Mouse (Mus musculus) testis, adult 2 months (tissue): ENCODE data around the gene Fam20c. TPM values are rescaled to one million over a fixed set of nuclear protein-coding genes. Genes with fewer than 3 reads are reported as not detected.

Source experiments
- H3K27ac ChIP-seq: fragments of 200-500 bp; 2 replicates; pipeline ENCODE4 v1.5.1; 2012; ENCODE audit warnings: low read depth, low read length; ENCODE audit not compliant: control insufficient read depth, insufficient read depth
- H3K27me3 ChIP-seq: fragments of 200-500 bp; 2 replicates; pipeline ENCODE4 v1.6.1; 2012; ENCODE audit warnings: mild to moderate bottlenecking, low read length, moderate library complexity; ENCODE audit not compliant: control insufficient read depth, insufficient read depth
- H3K36me3 ChIP-seq: fragments of 200-500 bp; 2 replicates; pipeline ENCODE4 v1.6.1; 2012; ENCODE audit warnings: mild to moderate bottlenecking, low read length; ENCODE audit not compliant: control insufficient read depth, insufficient read depth
- H3K4me1 ChIP-seq: fragments of 200-500 bp; 2 replicates; pipeline ENCODE4 v1.6.1; 2012; ENCODE audit warnings: low read length; ENCODE audit not compliant: control insufficient read depth, insufficient read depth
- H3K4me3 ChIP-seq: fragments of 200-500 bp; 2 replicates; pipeline ENCODE4 v1.5.1; 2012; ENCODE audit warnings: low read depth, mild to moderate bottlenecking, low read length, moderate library complexity, mixed read lengths; ENCODE audit not compliant: control insufficient read depth
- CTCF ChIP-seq: fragments of 200-500 bp; IDR thresholded peaks from 2 replicates; pipeline ENCODE4 v1.5.1; 2012; ENCODE audit warnings: low read depth, mild to moderate bottlenecking, inconsistent platforms, low read length, moderate library complexity; ENCODE audit not compliant: control insufficient read depth, insufficient read depth, insufficient replicate concordance
- POLR2A ChIP-seq: fragments of 200-500 bp; IDR thresholded peaks from 2 replicates; pipeline ENCODE4 v1.6.1; 2012; ENCODE audit warnings: low read depth, mild to moderate bottlenecking, inconsistent platforms, low read length, moderate library complexity; ENCODE audit not compliant: control insufficient read depth
- polyA plus RNA-seq: library from polyadenylated mRNA; depleted of rRNA; stranded (reverse); fragments of >200 nt; gene quantifications from 2 replicates; pipeline ENCODE4 v1.2.3, GENCODE M21; 2012

The Fam20c gene
- polyA plus RNA-seq, 1 experiment = 1.4 TPM

DNA sequence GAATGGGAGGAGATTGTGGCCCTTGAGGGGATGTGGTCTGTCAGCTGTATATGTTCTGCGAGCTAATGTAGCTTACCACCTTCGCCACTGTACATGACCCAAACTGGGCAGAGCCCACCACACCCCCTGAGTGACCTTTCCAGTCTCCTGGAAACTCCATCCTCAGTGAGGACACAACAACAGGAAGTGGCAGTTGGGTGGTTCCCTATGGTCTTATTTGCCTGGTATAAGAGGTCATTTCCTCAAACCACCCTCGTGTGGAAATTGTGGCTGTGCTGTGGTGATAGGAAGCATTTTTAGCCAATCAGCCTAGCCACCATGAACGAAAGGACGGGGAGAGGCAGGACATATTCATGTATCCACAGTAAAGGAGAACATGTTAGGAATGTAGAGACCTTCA, 23.5 kb upstream of the Fam20c start:
- no peaks in the 10 kb centered on the region for H3K36me3 ChIP-seq
- H3K4me1 ChIP-seq = no peaks in the 10 kb centered on the region; the same call in 1 of the 2 replicates
- TF ChIP-seq POLR2A = no peak
- TF ChIP-seq CTCF = no peak
- no peaks in the 10 kb centered on the region for H3K27me3 ChIP-seq
- H3K27ac ChIP-seq = no peak overlapping the region
- no peak overlapping the region for H3K4me3 ChIP-seq

- no peaks in the 10 kb centered on the region; the same call in 1 of the 2 replicates for H3K4me1 ChIP-seq
- no peak overlapping the region for H3K27ac ChIP-seq
- no peak for TF ChIP-seq POLR2A
- TF ChIP-seq CTCF = no peak
- no peaks in the 10 kb centered on the region for H3K27me3 ChIP-seq
- H3K4me3 ChIP-seq = no peak overlapping the region
- no peaks in the 10 kb centered on the region for H3K36me3 ChIP-seq
Observed at GRCm38 (mm10) chr5:138733317-138733899, 20.9 kb upstream of the Fam20c start.

DNA sequence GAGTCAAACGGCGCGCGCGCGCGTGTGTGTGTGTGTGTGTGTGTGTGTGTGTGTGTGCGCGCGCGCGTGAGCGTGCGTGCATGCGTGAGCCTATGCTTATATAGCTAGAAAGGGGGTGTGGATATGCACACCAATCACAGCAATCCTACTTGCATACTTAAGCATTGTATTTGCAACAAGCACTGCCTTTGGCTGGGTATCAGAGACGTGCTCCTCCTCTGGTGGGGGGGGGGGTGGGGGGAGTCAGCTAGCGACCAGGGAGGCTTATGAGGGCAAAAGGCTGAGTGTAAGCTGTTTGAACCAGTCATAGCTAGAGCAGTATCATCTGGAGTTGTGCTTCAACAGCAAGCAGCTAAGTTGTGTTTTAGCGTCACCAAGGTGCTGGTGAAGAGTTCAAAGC, 20.3 kb upstream of the Fam20c start:
- Histone ChIP-seq H3K4me1 (no peaks in the 10 kb centered on the region; the same call in 1 of the 2 replicates), H3K27me3 (no peaks in the 10 kb centered on the region), H3K27ac (no peak overlapping the region), H3K4me3 (no peak overlapping the region), H3K36me3 (no peaks in the 10 kb centered on the region)
- TF ChIP-seq POLR2A (no peak), CTCF (no peak)

DNA sequence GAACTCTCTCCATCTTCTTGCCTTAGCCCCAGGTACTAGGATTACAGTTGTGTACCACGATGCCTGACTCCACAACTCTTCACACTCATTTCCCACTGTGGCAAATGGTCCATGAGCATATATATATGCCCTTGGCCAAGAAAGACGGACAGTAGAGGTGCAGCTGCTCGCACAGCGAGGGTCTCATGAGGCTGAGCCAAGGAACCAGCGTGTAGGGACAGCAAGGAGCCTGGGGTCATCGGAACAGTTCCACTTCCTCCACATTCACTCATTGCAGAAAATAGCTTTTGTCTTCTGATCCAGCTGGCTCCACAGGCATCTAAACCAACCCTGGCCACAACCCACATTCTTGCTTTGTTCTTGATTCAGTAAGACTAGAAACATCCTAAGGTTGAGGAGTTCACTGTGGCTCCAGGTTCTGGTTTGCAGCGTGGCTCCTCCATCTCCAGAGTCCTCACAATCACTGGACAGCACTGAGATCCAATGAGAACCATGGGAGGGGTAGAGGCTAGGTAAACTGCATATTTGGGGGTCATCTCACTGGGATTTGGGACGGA, 19.0 kb upstream of the Fam20c start:
- Histone ChIP-seq H3K36me3 (no peaks in the 10 kb centered on the region), H3K4me3 (no peak overlapping the region), H3K4me1 (no peaks in the 10 kb centered on the region; the same call in 1 of the 2 replicates), H3K27me3 (no peaks in the 10 kb centered on the region), H3K27ac (no peak overlapping the region)
- TF ChIP-seq POLR2A (no peak), CTCF (no peak)

- no peaks in the 10 kb centered on the region for H3K36me3 ChIP-seq
- no peaks in the 10 kb centered on the region for H3K4me1 ChIP-seq
- H3K27ac ChIP-seq = no peak overlapping the region
- no peak for TF ChIP-seq POLR2A
- no peak for TF ChIP-seq CTCF
- H3K27me3 ChIP-seq = no peaks in the 10 kb centered on the region
- no peak overlapping the region for H3K4me3 ChIP-seq
Observed at GRCm38 (mm10) chr5:138740150-138740549, 14.2 kb upstream of the Fam20c start.

GRCm38 (mm10) chr5:138741516-138741915, 12.8 kb upstream of the Fam20c start:
- no peak overlapping the region for H3K4me3 ChIP-seq
- H3K27ac ChIP-seq = no peak overlapping the region
- H3K4me1 ChIP-seq = no peaks in the 10 kb centered on the region
- no peaks in the 10 kb centered on the region for H3K36me3 ChIP-seq
- H3K27me3 ChIP-seq = no peaks in the 10 kb centered on the region
- no peak for TF ChIP-seq POLR2A
- TF ChIP-seq CTCF = no peak

DNA sequence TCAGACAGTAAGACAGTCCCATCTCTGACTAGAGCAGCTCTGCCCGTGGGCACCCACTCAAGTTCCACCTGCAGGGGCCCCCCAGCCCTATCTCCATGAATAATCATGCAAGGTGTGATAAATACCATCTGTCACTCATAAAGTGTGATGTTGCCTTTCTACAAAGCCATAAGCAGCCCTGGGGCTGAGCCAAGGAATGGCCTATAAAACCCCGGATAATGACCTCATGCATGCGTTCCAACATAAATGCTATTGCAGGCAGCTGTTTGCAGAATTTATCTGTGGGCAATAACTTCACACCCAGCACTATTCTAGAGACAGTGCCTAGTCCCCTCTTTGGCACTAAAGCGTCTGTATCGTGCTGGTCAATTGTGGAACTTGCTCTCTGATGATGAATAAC, 12.0 kb upstream of the Fam20c start:
- no peak overlapping the region for H3K4me3 ChIP-seq
- H3K4me1 ChIP-seq = no peaks in the 10 kb centered on the region
- no peaks in the 10 kb centered on the region for H3K36me3 ChIP-seq
- H3K27ac ChIP-seq = no peak overlapping the region
- H3K27me3 ChIP-seq = no peaks in the 10 kb centered on the region
- TF ChIP-seq CTCF (no peak), POLR2A (no peak)

DNA sequence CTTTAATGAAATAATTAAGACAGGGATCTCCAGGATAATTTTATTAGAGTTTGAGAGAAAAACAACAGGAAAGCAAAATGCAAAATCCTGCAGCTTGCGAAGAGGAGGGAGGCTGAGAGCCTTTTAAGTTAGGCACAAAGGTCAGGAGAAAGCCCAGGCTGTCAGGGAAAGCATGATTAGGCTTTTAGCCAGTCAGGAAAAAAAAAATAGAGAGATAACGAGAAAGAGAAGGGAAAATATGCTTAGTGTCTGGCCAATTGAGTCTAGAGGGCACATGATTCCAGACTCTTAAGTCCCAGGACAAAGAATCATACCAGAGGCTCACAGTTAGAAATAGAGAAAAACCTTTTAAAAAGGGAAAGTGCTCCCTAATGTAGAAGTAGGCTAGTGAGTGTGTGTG, 10.7 kb upstream of the Fam20c start:
- TF ChIP-seq CTCF (no peak), POLR2A (no peak)
- Histone ChIP-seq H3K4me3 (no peak overlapping the region), H3K27ac (no peak overlapping the region), H3K4me1 (no peaks in the 10 kb centered on the region), H3K27me3 (no peaks in the 10 kb centered on the region), H3K36me3 (no peaks in the 10 kb centered on the region)
